Mouse (Mus musculus) spleen, adult 10 weeks (tissue): ENCODE data around the gene Tmem52b. TPM values are rescaled to one million over a fixed set of nuclear protein-coding genes. Genes with fewer than 3 reads are reported as not detected.

Experiments
- polyA plus RNA-seq: library from polyadenylated mRNA; stranded (reverse); fragments of 350-450 nt; fragmentation: Illumina TruSeq; extraction: RNeasy Lipid Tissue Mini Kit (QIAGEN cat#74804); gene quantifications from one replicate; pipeline ENCODE4 v1.2.3, GENCODE M21; 2015; ENCODE audit warnings: low replicate concordance; ENCODE audit not compliant: insufficient read depth

The Tmem52b gene
- polyA plus RNA-seq = not detected

GRCm38 (mm10) chr6:129512367-129512766 is at the start of gene Tmem52b:
Gene Tmem52b, plus strand, starts transcription at chr6:129512555.

GRCm38 (mm10) chr6:129507024-129507423 is 5.3 kb upstream of the Tmem52b start, which contains the start of gene Olr1:
Gene Olr1, minus strand, starts transcription at chr6:129507165.

GRCm38 (mm10) chr6:129532942-129533860 is 20.8 kb downstream of the Tmem52b start, which contains the start of gene Gabarapl1:
Gene Gabarapl1, plus strand, starts transcription at chr6:129533160.

Other genes with a start within 250 kb of the Tmem52b start
- gene Cd69, start 237.1 kb upstream of the Tmem52b start, polyA plus RNA-seq = 80.1 TPM
- gene 4922502D21Rik, start 180.8 kb upstream of the Tmem52b start, polyA plus RNA-seq = not detected
- 67.8 TPM for gene Clec12a, start 169.9 kb upstream of the Tmem52b start, polyA plus RNA-seq
- gene Clec12b, start 126.7 kb upstream of the Tmem52b start, polyA plus RNA-seq = 1.3 TPM
- gene Clec1b, start 115.3 kb upstream of the Tmem52b start, polyA plus RNA-seq = 44.5 TPM
- gene Clec9a, start 103.7 kb upstream of the Tmem52b start, polyA plus RNA-seq = 92.8 TPM
- gene Clec1a, start 60.6 kb upstream of the Tmem52b start, polyA plus RNA-seq = 3.6 TPM
- 0.21 TPM for gene Olr1, start 5.4 kb upstream of the Tmem52b start, polyA plus RNA-seq
- 48.6 TPM for gene Gabarapl1, start 20.6 kb downstream of the Tmem52b start, polyA plus RNA-seq
- gene Klre1, start 65.3 kb downstream of the Tmem52b start, polyA plus RNA-seq = 20.6 TPM
- gene Klrd1, start 79.2 kb downstream of the Tmem52b start, polyA plus RNA-seq = 143 TPM
- 75.9 TPM for gene Klrk1, start 111.3 kb downstream of the Tmem52b start, polyA plus RNA-seq
- gene Klrc3, start 130.8 kb downstream of the Tmem52b start, polyA plus RNA-seq = 3.4 TPM
- gene Klrc2, start 148.1 kb downstream of the Tmem52b start, polyA plus RNA-seq = 15.9 TPM
- 18.9 TPM for gene Klrc1, start 166.4 kb downstream of the Tmem52b start, polyA plus RNA-seq
- 20.7 TPM for gene Klri1, start 204.6 kb downstream of the Tmem52b start, polyA plus RNA-seq
- 9.2 TPM for gene Klri2, start 227.9 kb downstream of the Tmem52b start, polyA plus RNA-seq